Mouse (Mus musculus) midbrain, embryonic 10.5 days (tissue): ENCODE measurements around the gene Haus6. TPM values are rescaled to one million over a fixed set of nuclear protein-coding genes. Genes with fewer than 3 reads are reported as not detected.

Experiments used
- DNase-seq: peaks from one replicate; pipeline ENCODE4 v3.0.0-alpha.2; 2017; ENCODE audit warnings: low spot score
- H3K27ac ChIP-seq: fragments of 300-500 bp; sonication (generic); replicated peaks from 2 replicates; pipeline ENCODE4 v1.5.1; 2016; ENCODE audit warnings: mild to moderate bottlenecking
- H3K27me3 ChIP-seq: fragments of 300-500 bp; sonication (generic); 2 replicates; pipeline ENCODE4 v1.6.1; 2016; ENCODE audit warnings: low read depth, mild to moderate bottlenecking; ENCODE audit not compliant: poor library complexity, severe bottlenecking
- H3K36me3 ChIP-seq: fragments of 300-500 bp; sonication (generic); 2 replicates; pipeline ENCODE4 v1.6.1; 2016; ENCODE audit warnings: mild to moderate bottlenecking, moderate library complexity
- H3K4me1 ChIP-seq: fragments of 300-500 bp; sonication (generic); 2 replicates; pipeline ENCODE4 v1.6.1; 2016
- H3K4me3 ChIP-seq: fragments of 300-500 bp; sonication (generic); 2 replicates; pipeline ENCODE4 v1.5.1; 2016; ENCODE audit warnings: mild to moderate bottlenecking, moderate library complexity
- H3K9me3 ChIP-seq: fragments of 300-500 bp; sonication (generic); replicated peaks from 2 replicates; pipeline ENCODE4 v1.6.1; 2016; ENCODE audit warnings: mild to moderate bottlenecking
- WGBS: fragments of 180-500 bp; shearing (Covaris S2); methylation state at CpG from one replicate; pipeline ENCODE4 v1.1.7; 2016; 5-methylcytosine and 5-hydroxymethylcytosine counted together
- polyA plus RNA-seq: library from polyadenylated mRNA; unstranded; fragments of >200 nt; fragmentation: Nextera tagmentation; extraction: Ambion mirVana; gene quantifications from 2 replicates; pipeline ENCODE4 v1.2.1, GENCODE M21; 2016

Haus6 gene
- polyA plus RNA-seq, 1 experiment from 2014 or later, result 29.1 TPM

DNA sequence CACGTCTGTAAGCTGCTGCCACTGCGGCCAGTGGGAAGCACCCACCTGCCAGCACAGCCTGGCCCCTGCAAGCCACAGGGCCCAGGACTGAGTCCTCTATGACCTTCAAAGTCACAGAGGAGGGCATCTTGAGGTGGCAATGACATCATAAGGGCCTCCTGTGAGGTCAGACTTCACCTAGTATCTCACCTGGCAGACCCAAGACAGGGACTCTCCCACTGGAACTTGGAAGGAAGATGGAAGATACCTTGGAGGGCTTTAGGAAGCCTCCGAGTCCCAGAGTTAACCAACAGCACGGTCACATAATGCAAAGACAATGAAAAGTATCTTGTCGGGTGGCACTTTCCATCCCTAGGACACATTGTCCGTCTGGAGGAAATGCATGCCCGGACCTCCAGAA, 53.6 kb downstream of the Haus6 start, which contains the start of gene Saxo1:
Saxo1 (minus strand) TSS at position 101 of the 400 bp plus-strand sequence.
- H3K27ac ChIP-seq, result no peak within 1 kb of the TSS
- DNase-seq, result no peak
- no peaks in the 10 kb centered on the region for H3K27me3 ChIP-seq
- 92% methylated on average over 7 of the region's 7 CpGs for WGBS
- no peak within 1 kb of the TSS for H3K4me3 ChIP-seq
- no peaks in the 10 kb centered on the region for H3K9me3 ChIP-seq
- H3K36me3 ChIP-seq, result no peaks in the 10 kb centered on the region
- H3K4me1 ChIP-seq, result no peaks in the 10 kb centered on the region

DNA sequence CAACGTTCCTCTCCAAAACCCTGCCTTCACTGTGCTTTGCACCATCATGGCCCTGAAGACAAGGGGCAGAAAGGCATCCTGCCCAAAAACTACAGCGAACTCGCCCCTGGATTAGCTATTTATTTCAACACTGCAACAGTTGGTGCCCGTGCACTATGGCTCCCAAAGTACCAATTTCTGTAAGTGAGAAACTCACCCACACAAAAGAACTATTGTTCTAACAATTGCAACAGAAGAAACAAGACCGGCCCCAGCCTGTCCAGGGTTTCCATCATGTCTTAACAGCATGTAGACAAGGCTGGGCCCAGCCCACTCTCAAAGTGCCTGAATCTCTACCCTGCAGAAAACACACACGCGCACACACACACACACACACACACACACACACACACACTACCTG, 54.5 kb downstream of the Haus6 start:
- Histone ChIP-seq H3K9me3 (no peaks in the 10 kb centered on the region), H3K27ac (no peak overlapping the region), H3K4me3 (no peak overlapping the region), H3K4me1 (no peaks in the 10 kb centered on the region), H3K36me3 (no peaks in the 10 kb centered on the region), H3K27me3 (no peaks in the 10 kb centered on the region)
- 77% methylated on average over 7 of the region's 7 CpGs for WGBS
- DNase-seq, result no peak

DNA sequence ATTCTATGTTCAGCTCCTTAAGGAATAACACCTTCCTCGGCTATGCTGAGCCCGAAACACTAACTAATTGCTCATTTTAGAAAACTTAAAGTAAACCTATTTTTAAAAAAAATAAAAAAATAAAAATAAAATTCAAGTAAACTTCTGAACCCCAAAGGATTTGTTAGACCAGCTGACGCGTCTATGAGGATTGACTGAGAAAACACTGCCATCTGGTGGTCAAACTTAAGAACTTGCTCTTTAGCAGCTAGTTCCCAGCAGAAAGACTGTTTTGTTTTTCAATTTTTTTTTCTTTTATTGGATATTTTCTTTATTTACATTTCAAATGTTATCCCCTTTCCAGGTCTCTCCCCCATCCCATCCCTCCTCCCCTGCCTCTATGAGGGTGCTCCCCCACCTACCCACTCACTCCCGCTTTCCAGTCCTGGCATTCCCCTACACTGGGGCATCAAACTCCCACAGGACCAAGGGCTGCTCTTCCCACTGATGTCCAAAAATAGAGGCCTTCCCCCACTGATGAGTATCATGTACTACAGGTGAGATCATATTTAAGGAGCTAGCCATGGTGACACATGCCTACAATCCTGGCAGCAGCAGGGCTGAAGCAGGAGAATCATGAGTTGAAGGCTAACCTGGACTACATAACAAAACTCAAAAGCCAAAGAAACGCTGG, 56.7 kb downstream of the Haus6 start:
- Histone ChIP-seq H3K4me3 (no peak overlapping the region), H3K27ac (no peak overlapping the region), H3K27me3 (no peaks in the 10 kb centered on the region), H3K4me1 (no peaks in the 10 kb centered on the region), H3K36me3 (no peaks in the 10 kb centered on the region), H3K9me3 (no peaks in the 10 kb centered on the region)
- WGBS, result 30% methylated on average over 6 of the region's 6 CpGs
- no peak for DNase-seq

DNA sequence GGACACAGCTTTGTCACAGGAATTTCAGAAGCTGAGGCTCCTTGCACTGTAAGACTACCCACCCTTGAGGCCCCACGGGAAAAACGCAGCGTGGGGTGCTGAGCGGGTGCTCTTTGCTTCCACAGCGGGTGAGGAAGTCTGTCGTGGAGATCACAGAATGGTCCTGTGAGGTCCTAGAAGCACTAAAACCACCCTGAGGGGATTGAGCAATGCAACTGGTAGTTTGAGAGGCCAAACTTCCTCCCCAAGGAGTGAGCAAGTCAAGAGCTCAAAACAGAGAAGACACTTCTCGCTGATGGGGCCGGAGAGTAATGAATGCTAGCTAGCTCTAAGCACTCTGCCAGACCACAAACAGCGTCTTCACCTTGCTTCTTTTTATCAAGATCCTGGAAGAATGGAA, 63.5 kb downstream of the Haus6 start:
- no peaks in the 10 kb centered on the region for H3K36me3 ChIP-seq
- no peaks in the 10 kb centered on the region for H3K27me3 ChIP-seq
- no peak overlapping the region for H3K4me3 ChIP-seq
- H3K9me3 ChIP-seq, result no peaks in the 10 kb centered on the region
- DNase-seq, result no peak
- WGBS, result 89% methylated on average over 9 of the region's 9 CpGs
- H3K27ac ChIP-seq, result no peak overlapping the region
- H3K4me1 ChIP-seq, result no peaks in the 10 kb centered on the region

DNA sequence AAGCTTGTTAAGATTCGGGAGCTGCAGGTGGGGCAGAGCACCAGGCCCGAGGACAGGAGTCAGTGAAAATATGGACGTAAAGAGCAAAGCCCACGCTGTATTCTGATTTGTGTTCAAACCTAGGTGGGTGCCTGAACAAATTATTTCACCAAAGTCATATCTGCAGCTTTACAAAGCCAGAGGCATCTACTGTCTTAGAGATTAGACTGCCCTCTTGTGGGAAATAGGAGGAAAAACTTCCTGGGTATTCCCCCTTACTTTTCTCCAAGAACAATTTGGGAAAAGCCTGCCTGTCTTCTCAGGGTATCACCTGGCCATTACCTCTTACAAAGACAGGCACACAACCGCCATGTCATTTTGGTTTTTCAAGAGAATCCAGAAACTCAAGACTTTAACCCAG, 66.2 kb downstream of the Haus6 start:
- no peaks in the 10 kb centered on the region for H3K9me3 ChIP-seq
- no peak for DNase-seq
- no peaks in the 10 kb centered on the region for H3K4me1 ChIP-seq
- no peaks in the 10 kb centered on the region for H3K36me3 ChIP-seq
- no peak overlapping the region for H3K4me3 ChIP-seq
- H3K27ac ChIP-seq, result no peak overlapping the region
- WGBS, result 58% methylated on average over 5 of the region's 5 CpGs
- no peaks in the 10 kb centered on the region for H3K27me3 ChIP-seq

DNA sequence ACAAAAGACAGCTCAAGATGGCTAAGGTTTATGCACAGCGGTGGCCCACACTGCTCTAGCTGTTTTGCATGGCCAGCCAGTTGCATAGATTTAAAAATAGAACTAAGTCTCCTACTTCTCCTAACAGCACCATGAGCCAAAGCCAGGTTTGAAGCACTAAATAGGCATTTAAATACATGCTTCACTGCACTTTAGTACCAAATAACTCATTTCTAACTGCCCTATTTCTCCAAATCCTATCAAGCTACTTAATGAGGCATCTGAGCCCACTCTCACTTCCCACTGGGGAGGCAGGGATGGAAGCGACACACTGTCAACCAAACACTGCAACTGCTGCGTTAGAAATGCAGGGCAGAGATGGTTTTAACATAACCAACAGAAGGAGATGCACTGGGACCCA, 67.9 kb downstream of the Haus6 start:
- Histone ChIP-seq H3K4me1 (no peaks in the 10 kb centered on the region), H3K4me3 (no peak overlapping the region), H3K27ac (no peak overlapping the region), H3K36me3 (no peaks in the 10 kb centered on the region), H3K9me3 (no peaks in the 10 kb centered on the region), H3K27me3 (no peaks in the 10 kb centered on the region)
- WGBS, result 84% methylated on average over 3 of the region's 3 CpGs
- no peak for DNase-seq

DNA sequence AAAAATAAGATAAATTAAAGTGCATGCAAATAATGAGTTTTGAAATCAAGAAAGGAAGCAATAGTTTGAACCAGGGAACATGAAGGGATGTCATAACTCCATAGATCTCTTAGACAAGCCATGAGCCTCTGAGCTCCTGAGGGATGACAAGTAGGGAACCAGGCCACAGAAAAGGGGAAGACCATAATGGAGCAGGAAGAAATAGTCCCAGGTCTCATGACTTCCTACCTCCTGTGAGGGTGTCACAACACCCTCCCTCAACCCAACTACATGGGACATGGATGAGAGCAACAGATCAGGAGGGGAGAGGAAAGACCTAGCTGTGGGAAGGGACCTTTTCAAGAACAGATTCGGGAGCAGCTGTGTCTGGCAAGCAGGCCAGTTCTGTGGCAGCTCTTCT, 70.3 kb downstream of the Haus6 start:
- 90% methylated on average over 1 of the region's 1 CpGs for WGBS
- H3K36me3 ChIP-seq, result no peaks in the 10 kb centered on the region

DNA sequence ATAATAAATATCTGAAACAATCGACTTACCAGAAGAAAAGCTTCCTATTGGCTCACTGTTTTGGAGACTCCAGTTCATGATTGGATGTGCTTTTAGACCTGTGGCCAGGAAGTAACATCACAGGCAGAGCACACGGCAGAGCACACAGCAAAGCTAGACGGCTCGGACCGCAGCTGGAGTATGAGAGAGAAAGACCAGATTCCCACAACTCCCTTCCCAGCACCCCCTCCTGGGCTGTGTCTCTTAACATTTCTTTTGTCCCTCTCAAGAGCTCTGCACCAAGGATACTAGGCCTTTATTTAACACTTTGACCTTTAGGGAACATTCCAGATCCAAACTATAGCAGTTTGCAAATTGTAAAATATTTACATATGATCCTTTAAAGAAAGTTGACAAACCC, 72.9 kb downstream of the Haus6 start:
- no peak for DNase-seq
- Histone ChIP-seq H3K27ac (no peak overlapping the region), H3K4me3 (no peak overlapping the region), H3K27me3 (no peaks in the 10 kb centered on the region), H3K9me3 (no peaks in the 10 kb centered on the region), H3K36me3 (no peaks in the 10 kb centered on the region), H3K4me1 (no peaks in the 10 kb centered on the region)
- 95% methylated on average over 5 of the region's 5 CpGs for WGBS

More for the DNA sequence above, 70.3 kb downstream of the Haus6 start:
- DNase-seq, result no peak
- H3K4me3 ChIP-seq, result no peak overlapping the region
- no peaks in the 10 kb centered on the region for H3K4me1 ChIP-seq
- H3K9me3 ChIP-seq, result no peaks in the 10 kb centered on the region
- H3K27ac ChIP-seq, result no peak overlapping the region
- H3K27me3 ChIP-seq, result no peaks in the 10 kb centered on the region

DNA sequence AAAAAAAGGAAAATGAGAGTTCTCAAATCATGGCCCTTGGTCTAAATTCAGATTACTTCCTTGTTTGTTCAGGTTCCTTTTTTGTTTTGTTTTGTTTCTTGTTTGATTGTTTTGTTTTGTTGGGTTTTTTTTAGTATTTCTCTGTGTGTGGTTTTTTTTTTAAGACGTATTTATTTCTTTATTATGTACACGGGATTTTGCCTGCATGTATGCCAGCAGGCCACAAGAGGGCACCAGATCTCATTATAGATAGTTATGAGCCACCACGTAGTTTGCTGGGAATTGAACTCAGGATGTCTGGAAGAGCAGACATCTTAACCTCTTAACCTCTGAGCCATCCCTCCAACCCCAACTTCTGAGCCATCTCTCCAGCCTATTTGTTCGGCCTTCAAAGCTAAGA, 73.9 kb downstream of the Haus6 start:
- WGBS, result 46% methylated on average over 4 of the region's 4 CpGs
- Histone ChIP-seq H3K27ac (no peak overlapping the region), H3K9me3 (no peaks in the 10 kb centered on the region), H3K4me3 (no peak overlapping the region), H3K36me3 (no peaks in the 10 kb centered on the region), H3K27me3 (no peaks in the 10 kb centered on the region), H3K4me1 (no peaks in the 10 kb centered on the region)
- DNase-seq, result no peak

DNA sequence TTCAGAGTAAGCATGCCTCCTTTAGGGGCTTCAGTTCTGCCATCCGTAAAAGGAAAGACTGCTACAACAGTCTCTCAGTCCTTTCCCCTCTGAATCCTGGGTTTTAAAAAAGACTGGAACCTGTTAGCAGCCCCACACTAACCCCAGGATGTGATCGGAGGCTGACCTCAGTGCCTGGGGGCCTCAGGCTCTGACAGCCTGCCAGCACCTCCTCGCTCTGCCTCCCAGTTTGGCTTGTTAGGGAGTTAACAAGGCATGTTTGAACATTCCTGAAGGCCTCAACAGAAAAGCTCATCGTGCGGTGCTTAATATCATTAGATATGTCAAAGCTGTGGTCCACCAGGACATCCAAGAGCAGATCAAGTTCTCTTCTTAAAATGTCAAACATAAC, 77.8 kb downstream of the Haus6 start:
- H3K27me3 ChIP-seq, result no peaks in the 10 kb centered on the region
- no peak for DNase-seq
- H3K4me3 ChIP-seq, result no peak overlapping the region
- no peaks in the 10 kb centered on the region for H3K4me1 ChIP-seq
- H3K27ac ChIP-seq, result no peak overlapping the region
- no peaks in the 10 kb centered on the region for H3K9me3 ChIP-seq
- H3K36me3 ChIP-seq, result no peaks in the 10 kb centered on the region
- 78% methylated on average over 5 of the region's 5 CpGs for WGBS

DNA sequence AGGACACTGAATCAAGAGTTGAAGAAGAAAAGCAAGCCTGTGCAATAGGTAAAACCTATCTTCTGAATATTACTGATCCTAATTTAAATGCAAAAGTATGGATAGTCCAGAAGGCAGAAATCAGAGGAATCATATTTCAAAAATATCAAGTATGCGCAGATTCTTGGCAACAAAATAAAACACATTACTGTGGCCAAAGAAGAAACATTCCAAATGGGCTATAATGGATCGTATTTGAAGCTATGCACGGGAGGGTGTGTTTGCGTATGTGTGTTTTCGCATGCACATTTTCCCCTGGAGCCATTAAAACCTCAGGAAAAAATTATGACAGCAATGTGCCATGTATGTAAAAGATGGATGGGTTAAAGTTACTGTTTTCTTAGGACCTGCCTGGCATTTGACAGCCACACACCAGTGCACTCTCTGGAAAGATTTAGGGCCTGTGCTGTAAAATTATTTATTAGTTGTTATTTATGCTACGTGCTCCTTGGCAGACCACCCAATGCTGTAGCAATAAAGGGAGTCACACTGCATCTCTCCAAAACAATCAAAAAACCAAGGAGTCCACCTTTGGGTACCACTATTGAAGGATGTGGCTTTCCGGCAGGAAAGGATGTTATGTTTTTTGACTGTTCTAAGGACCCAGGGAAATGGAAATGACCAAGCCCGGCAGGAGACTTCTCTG, 78.3 kb downstream of the Haus6 start:
- H3K27ac ChIP-seq, result no peak overlapping the region
- H3K4me1 ChIP-seq, result no peaks in the 10 kb centered on the region
- no peaks in the 10 kb centered on the region for H3K36me3 ChIP-seq
- 85% methylated on average over 8 of the region's 8 CpGs for WGBS
- no peak overlapping the region for H3K4me3 ChIP-seq
- H3K9me3 ChIP-seq, result no peaks in the 10 kb centered on the region
- H3K27me3 ChIP-seq, result no peaks in the 10 kb centered on the region
- no peak for DNase-seq

DNA sequence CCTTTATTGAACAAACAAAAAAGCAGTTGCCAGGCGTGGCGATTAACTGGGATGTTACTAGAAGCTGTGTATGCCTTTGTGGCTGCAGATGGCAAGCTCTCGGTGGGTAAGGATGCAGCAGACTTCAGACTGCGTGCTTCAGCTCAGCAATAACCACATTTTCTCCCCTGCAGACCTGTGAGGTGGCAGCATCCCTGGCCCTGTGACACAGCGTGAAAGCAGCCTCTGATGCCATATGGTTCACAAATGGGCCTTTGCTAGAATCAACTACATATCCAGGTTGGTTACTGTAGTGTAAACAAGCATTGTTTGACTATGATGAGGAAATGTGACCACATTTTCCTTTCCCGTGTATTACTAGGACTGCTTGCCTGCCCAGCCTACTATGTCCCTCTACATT, 82.7 kb downstream of the Haus6 start:
- no peak overlapping the region for H3K27ac ChIP-seq
- WGBS, result 82% methylated on average over 6 of the region's 6 CpGs
- no peaks in the 10 kb centered on the region for H3K36me3 ChIP-seq
- peaks cover 3% of the 10 kb centered on the region; the same call in 1 of the 2 replicates for H3K4me1 ChIP-seq
- no peaks in the 10 kb centered on the region for H3K9me3 ChIP-seq
- no peak for DNase-seq
- H3K4me3 ChIP-seq, result no peak overlapping the region
- H3K27me3 ChIP-seq, result no peaks in the 10 kb centered on the region
